Mouse (Mus musculus): ENCODE results near the gene Slc51a. TPM values are rescaled to one million over a fixed set of nuclear protein-coding genes. Genes with fewer than 3 reads are reported as not detected.

The Slc51a gene
- polyA plus RNA-seq, 1 experiment from 2014 or later = 2.9 TPM

- no peaks in the 10 kb centered on the region for H3K27me3 ChIP-seq (replicated peaks)
- H3K9me3 ChIP-seq (replicated peaks) = no peaks in the 10 kb centered on the region
- under 1% methylated on average over 43 of the region's 54 CpGs for WGBS
- peak within 1 kb of the TSS; percentile 85 for H3K9ac ChIP-seq
- H3K4me2 ChIP-seq = peak within 1 kb of the TSS; percentile 88
- ATAC-seq (ENCODE audit: insufficient number of reproducible peaks, low FRiP score) = peak; percentile 95
- H3K4me1 ChIP-seq (replicated peaks) = peaks cover 28% of the 10 kb centered on the region
- peak within 1 kb of the TSS; percentile 75 for H3K4me3 ChIP-seq
- H3K36me3 ChIP-seq = no peaks in the 10 kb centered on the region
- peak within 1 kb of the TSS; percentile 88 for H3K27ac ChIP-seq (ENCODE audit: poor library complexity, severe bottlenecking)
Observed at GRCm38 (mm10) chr16:32430474-32431046, 57.1 kb downstream of the Slc51a start, which contains the start of gene Pcyt1a. Gene Pcyt1a (plus strand): TSS chr16:32430921.

DNA sequence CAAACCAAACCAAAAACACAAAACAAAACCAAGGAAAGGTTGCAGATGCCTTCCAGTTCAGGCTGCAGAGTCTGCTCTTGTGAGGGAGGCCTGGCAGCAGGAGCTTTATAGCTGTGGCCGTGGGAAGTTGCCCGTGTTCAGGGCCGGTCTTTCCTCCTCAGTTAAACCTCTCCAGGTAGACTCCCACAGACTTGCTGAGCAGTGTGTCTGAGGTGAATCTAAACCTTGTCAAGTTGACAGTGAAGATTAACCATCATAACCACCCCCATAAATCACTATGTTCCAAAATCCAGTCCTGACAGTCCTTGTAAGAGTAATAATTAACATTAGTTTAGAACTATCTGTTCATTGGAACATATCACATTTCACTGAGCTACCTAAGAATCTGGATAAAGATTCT lies 60.2 kb downstream of the Slc51a start:
- ATAC-seq (ENCODE audit: insufficient number of reproducible peaks, low FRiP score) = no peak
- Histone ChIP-seq H3K4me2 (no peak overlapping the region), H3K9ac (no peak overlapping the region), H3K27me3 (replicated peaks) (no peaks in the 10 kb centered on the region), H3K4me3 (no peak overlapping the region), H3K36me3 (no peaks in the 10 kb centered on the region), H3K27ac (ENCODE audit: poor library complexity, severe bottlenecking) (no peak overlapping the region), H3K9me3 (replicated peaks) (no peaks in the 10 kb centered on the region), H3K4me1 (replicated peaks) (peaks cover 14% of the 10 kb centered on the region)
- WGBS = 89% methylated on average over 3 of the region's 3 CpGs

Other genes with a start within 250 kb of the Slc51a start
- 14.9 and 16.2 TPM in 2 replicates for gene Fbxo45, start 240.7 kb downstream of the Slc51a start, polyA plus RNA-seq (2016; fragmentation: Nextera tagmentation; extraction: Ambion mirVana)
- 11.9 and 12.5 TPM in 2 replicates for gene Wdr53, start 240.7 kb downstream of the Slc51a start, polyA plus RNA-seq (2016; fragmentation: Nextera tagmentation; extraction: Ambion mirVana)
- gene Smco1, start 216.4 kb downstream of the Slc51a start, polyA plus RNA-seq (2016; fragmentation: Nextera tagmentation; extraction: Ambion mirVana) = 0.18 TPM in 1 of 2 replicates, not detected in the other
- 26.6 and 27.3 TPM in 2 replicates for gene Rnf168, start 210.4 kb downstream of the Slc51a start, polyA plus RNA-seq (2016; fragmentation: Nextera tagmentation; extraction: Ambion mirVana)
- gene Ubxn7, start 155.6 kb downstream of the Slc51a start, polyA plus RNA-seq (2016; fragmentation: Nextera tagmentation; extraction: Ambion mirVana) = 24.2 and 24.6 TPM in 2 replicates
- not detected in 2 replicates for gene Tm4sf19, start 87.4 kb downstream of the Slc51a start, polyA plus RNA-seq (2016; fragmentation: Nextera tagmentation; extraction: Ambion mirVana)
- gene Tctex1d2, start 68.2 kb downstream of the Slc51a start, polyA plus RNA-seq (2016; fragmentation: Nextera tagmentation; extraction: Ambion mirVana) = 21.6 and 27.1 TPM in 2 replicates
- 43.2 and 48.9 TPM in 2 replicates for gene Pcyt1a, start 57.0 kb downstream of the Slc51a start, polyA plus RNA-seq (2016; fragmentation: Nextera tagmentation; extraction: Ambion mirVana)
- not detected in 2 replicates for gene Zdhhc19, start 8.4 kb upstream of the Slc51a start, polyA plus RNA-seq (2016; fragmentation: Nextera tagmentation; extraction: Ambion mirVana)
- gene Tfrc, start 121.0 kb upstream of the Slc51a start, polyA plus RNA-seq (2016; fragmentation: Nextera tagmentation; extraction: Ambion mirVana) = 52.5 and 58.2 TPM in 2 replicates
- 6.7 and 8.4 TPM in 2 replicates for gene Tnk2, start 156.0 kb upstream of the Slc51a start, polyA plus RNA-seq (2016; fragmentation: Nextera tagmentation; extraction: Ambion mirVana)
- gene Muc4, start 248.0 kb upstream of the Slc51a start, polyA plus RNA-seq (2016; fragmentation: Nextera tagmentation; extraction: Ambion mirVana) = 0.13 and 0.17 TPM in 2 replicates

Data from heart, embryonic 12.5 days (tissue).